Comparison of ENCODE assay signal across 8 mouse cellular contexts in the genomic region with DNA sequence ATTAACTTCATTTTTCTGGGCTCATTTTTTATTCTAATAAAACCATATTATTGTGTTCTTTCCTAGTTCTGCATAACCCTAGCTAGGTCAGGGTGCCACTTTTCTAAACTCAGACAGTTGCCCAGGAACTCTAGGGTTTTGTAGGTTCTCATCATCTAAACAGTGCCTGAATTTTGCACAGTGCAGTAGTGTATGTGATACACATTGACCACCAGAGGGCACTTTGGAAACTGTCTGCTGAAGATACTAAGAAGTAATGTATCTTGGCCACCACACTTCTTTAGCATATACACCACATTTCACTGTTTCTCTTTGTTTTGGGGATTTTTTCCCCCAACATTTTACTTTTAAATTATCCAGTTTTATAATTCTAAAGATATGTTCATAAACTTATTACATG. TPM values are rescaled to one million over a fixed set of nuclear protein-coding genes. Genes with fewer than 3 reads are reported as not detected.
DNase-seq lines count a peak whose midpoint lies in the region; ATAC-seq and TF ChIP-seq lines count a peak whose summit lies in the region.

No protein-coding gene starts in this region.

- no peak overlapping the region for H3K4me3 ChIP-seq in forebrain, embryonic 11.5 days (ENCODE audit: low read depth, low read length)
- no peak overlapping the region for H3K4me3 ChIP-seq in forebrain, embryonic 10.5 days
- H3K4me3 ChIP-seq in lung, postnatal 0 days (ENCODE audit: low read depth, low read length) = no peak overlapping the region

- H3K27ac ChIP-seq in forebrain, embryonic 11.5 days (ENCODE audit: low read depth, low read length) = no peak overlapping the region
- no peak overlapping the region for H3K27ac ChIP-seq in forebrain, embryonic 10.5 days
- no peak overlapping the region for H3K27ac ChIP-seq in lung, postnatal 0 days (ENCODE audit: low read length)

- H3K4me2 ChIP-seq in forebrain, embryonic 11.5 days (ENCODE audit: low read depth, low read length, severe bottlenecking) = no peak overlapping the region
- no peak overlapping the region for H3K4me2 ChIP-seq in lung, postnatal 0 days (replicated peaks; ENCODE audit: low read depth, low read length)

- H3K9me3 ChIP-seq in forebrain, embryonic 11.5 days (ENCODE audit: control insufficient read depth, low read length) = no peaks in the 10 kb centered on the region
- H3K9me3 ChIP-seq in forebrain, embryonic 10.5 days = no peaks in the 10 kb centered on the region
- H3K9me3 ChIP-seq in lung, postnatal 0 days (ENCODE audit: low read length) = no peaks in the 10 kb centered on the region

- peak; percentile 79 for TF ChIP-seq CTCF in lung, postnatal 0 days (IDR thresholded peaks at IDR 0.05)

- ATAC-seq in forebrain, embryonic 11.5 days (replicated peaks; ENCODE audit: low FRiP score) = peak; percentile 58; the same call in 1 of the 2 replicates
- ATAC-seq in lung, postnatal 0 days = peak; percentile 65

- H3K27me3 ChIP-seq in forebrain, embryonic 11.5 days (ENCODE audit: control insufficient read depth, insufficient read depth, low read length) = no peaks in the 10 kb centered on the region
- no peaks in the 10 kb centered on the region for H3K27me3 ChIP-seq in forebrain, embryonic 10.5 days (ENCODE audit: poor library complexity, severe bottlenecking)
- H3K27me3 ChIP-seq in lung, postnatal 0 days (replicated peaks; ENCODE audit: insufficient read depth, low read length) = no peaks in the 10 kb centered on the region

- H3K4me1 ChIP-seq in forebrain, embryonic 11.5 days (replicated peaks; ENCODE audit: control insufficient read depth, insufficient read depth, low read length) = no peaks in the 10 kb centered on the region
- H3K4me1 ChIP-seq in forebrain, embryonic 10.5 days = no peaks in the 10 kb centered on the region
- H3K4me1 ChIP-seq in lung, postnatal 0 days (ENCODE audit: insufficient read depth, low read depth, low read length) = no peaks in the 10 kb centered on the region

- no peak for TF ChIP-seq EP300 in lung, postnatal 0 days (IDR thresholded peaks at IDR 0.05)

- H3K36me3 ChIP-seq in forebrain, embryonic 11.5 days (ENCODE audit: control insufficient read depth, insufficient read depth, low read length) = no peaks in the 10 kb centered on the region
- peaks cover 56% of the 10 kb centered on the region for H3K36me3 ChIP-seq in forebrain, embryonic 10.5 days (replicated peaks)
- no peaks in the 10 kb centered on the region for H3K36me3 ChIP-seq in lung, postnatal 0 days (ENCODE audit: insufficient read depth, low read length)

- no peak overlapping the region for H3K9ac ChIP-seq in forebrain, embryonic 11.5 days (ENCODE audit: low read length)
- H3K9ac ChIP-seq in lung, postnatal 0 days (replicated peaks; ENCODE audit: low read depth) = no peak overlapping the region

- DNase-seq in forebrain, embryonic 11.5 days (ENCODE audit: low spot score) = no peak
- no peak for DNase-seq in forebrain, embryonic 10.5 days (ENCODE audit: extremely low spot score, low spot score)
- DNase-seq in A20 (ENCODE audit: low read depth, low spot score) = peak; percentile 51
- peak; percentile 82 for DNase-seq in embryo, embryonic 10.5 days (ENCODE audit: low spot score)
- DNase-seq in lung, postnatal 0 days (ENCODE audit: low spot score) = peak; percentile 78
- DNase-seq in thymus, postnatal 4 days = peak; percentile 22
- no peak for DNase-seq in adrenal gland, postnatal 25 days
- no peak for DNase-seq in adrenal gland, postnatal 36 days

RNA-seq across cellular contexts. Expression of gene 2610301B20Rik, which starts 22.6 kb away (rescaled TPM):
- 47.9 and 48.2 TPM in 2 replicates for polyA plus RNA-seq in forebrain, embryonic 11.5 days (2014; fragmentation: Nextera tagmentation; extraction: Ambion mirVana)
- 40.9 and 41.8 TPM in 2 replicates for polyA plus RNA-seq in forebrain, embryonic 10.5 days (2016; fragmentation: Nextera tagmentation; extraction: Ambion mirVana)
- 25.8 and 28.3 TPM in 2 replicates for polyA plus RNA-seq in lung, postnatal 0 days (2015; fragmentation: Nextera tagmentation; extraction: Ambion mirVana)
- 18.5 and 22.0 TPM in 2 replicates for total RNA-seq in adrenal gland, postnatal 25 days (2021)
- 10 to 100 TPM; 21.9 to 23.5 TPM for total RNA-seq in adrenal gland, postnatal 36 days (2021)

Comparison
In these comparisons a context has a peak if more than half of its experiments do, and no peak if none do; other contexts are left out.
1. DNase-seq: peak in A20 (single experiment), embryo, embryonic 10.5 days (single experiment), lung, postnatal 0 days (single experiment) and thymus, postnatal 4 days (single experiment); none in forebrain, embryonic 11.5 days (single experiment), forebrain, embryonic 10.5 days (single experiment), adrenal gland, postnatal 25 days (single experiment) and adrenal gland, postnatal 36 days (0 of 2).